Mouse (Mus musculus): ENCODE measurements around the gene Cd4. TPM values are rescaled to one million over a fixed set of nuclear protein-coding genes. Genes with fewer than 3 reads are reported as not detected.
A peak's percentile ranks its signal among the peaks of the same experiment; 100 is the strongest.

The Cd4 gene
- total and polyA plus RNA-seq, 3 experiments, result not detected

GRCm38 (mm10) chr6:124915160-124915941 is 27.3 kb upstream of the Cd4 start:
- no peak for DNase-seq (ENCODE audit: low read depth, low spot score)
- Histone ChIP-seq H3K27me3 (ENCODE audit: control insufficient read depth in 1 of 2, insufficient read depth in 2 of 2, low read length in 2 of 2) (no peaks in the 10 kb centered on the region), H3K9me3 (replicated peaks; ENCODE audit: insufficient read depth, low read length) (no peaks in the 10 kb centered on the region), H3K36me3 (ENCODE audit: control insufficient read depth in 1 of 2, insufficient read depth in 2 of 2, low read length in 2 of 2) (peaks cover 0 to 34% of the 10 kb centered on the region in 2 experiments; a peak in 2 of 4 replicates), H3K27ac (ENCODE audit: control insufficient read depth, low read depth, low read length) (peak overlapping the region; percentile 56; the same call in 1 of the 2 replicates), H3K4me3 (ENCODE audit: control insufficient read depth in 1 of 2, insufficient read depth in 1 of 2, low read depth in 2 of 2, low read length in 2 of 2) (no peak overlapping the region), H3K4me1 (ENCODE audit: control insufficient read depth in 1 of 2, insufficient read depth in 2 of 2, low read length in 2 of 2) (peaks cover 20 to 46% of the 10 kb centered on the region in 2 experiments), H3K79me2 (ENCODE audit: control insufficient read depth, insufficient read depth, low read length, poor library complexity) (peaks cover 6% of the 10 kb centered on the region; the same call in 1 of the 2 replicates), H3K9ac (ENCODE audit: control insufficient read depth, low read depth, low read length, poor library complexity, severe bottlenecking) (no peak overlapping the region)
- TF ChIP-seq POLR2A (IDR thresholded peaks at IDR 0.05; ENCODE audit: control insufficient read depth in 1 of 2, insufficient read depth in 1 of 2, low read depth in 1 of 2, low read length in 2 of 2, poor library complexity in 1 of 2) (no peak), HCFC1 (IDR thresholded peaks at IDR 0.05; ENCODE audit: low read depth, low read length) (no peak), POLR2AphosphoS2 (IDR thresholded peaks at IDR 0.05; ENCODE audit: low read length) (no peak)

- no peak for TF ChIP-seq ZC3H11A (IDR thresholded peaks at IDR 0.05; ENCODE audit: low read depth, low read length)
- TF ChIP-seq TAL1 (IDR thresholded peaks at IDR 0.05; ENCODE audit: low read length), result no peak
- no peak for TF ChIP-seq BHLHE40 (IDR thresholded peaks at IDR 0.05; ENCODE audit: borderline replicate concordance, low read depth, low read length)
- no peak for TF ChIP-seq MYB (IDR thresholded peaks at IDR 0.05; ENCODE audit: low read depth, low read length)
- no peak for TF ChIP-seq UBTF (IDR thresholded peaks at IDR 0.05; ENCODE audit: borderline replicate concordance, insufficient read depth, low read depth, low read length)
- no peak for TF ChIP-seq ZMIZ1 (IDR thresholded peaks at IDR 0.05; ENCODE audit: low read depth, low read length)
- no peak for TF ChIP-seq POLR2AphosphoS5 (IDR thresholded peaks at IDR 0.05; ENCODE audit: borderline replicate concordance, low read depth, low read length)
- TF ChIP-seq ZKSCAN1 (IDR thresholded peaks at IDR 0.05; ENCODE audit: low read depth, low read length), result no peak
- TF ChIP-seq MYC (IDR thresholded peaks at IDR 0.05; ENCODE audit: low read depth, low read length), result no peak
- no peak for TF ChIP-seq POLR2AphosphoS2 (IDR thresholded peaks at IDR 0.05; ENCODE audit: low read length)
- no peak for TF ChIP-seq CHD1 (IDR thresholded peaks at IDR 0.05; ENCODE audit: low read depth, low read length)
- Histone ChIP-seq H3K9me3 (replicated peaks; ENCODE audit: insufficient read depth, low read length) (no peaks in the 10 kb centered on the region), H3K9ac (ENCODE audit: control insufficient read depth, low read depth, low read length, poor library complexity, severe bottlenecking) (no peak overlapping the region), H3K79me2 (ENCODE audit: control insufficient read depth, insufficient read depth, low read length, poor library complexity) (peaks cover 6% of the 10 kb centered on the region; the same call in 1 of the 2 replicates), H3K36me3 (ENCODE audit: control insufficient read depth in 1 of 2, insufficient read depth in 2 of 2, low read length in 2 of 2) (peaks cover 0 to 28% of the 10 kb centered on the region in 2 experiments; a peak in 2 of 4 replicates), H3K27me3 (ENCODE audit: control insufficient read depth in 1 of 2, insufficient read depth in 2 of 2, low read length in 2 of 2) (no peaks in the 10 kb centered on the region), H3K4me1 (ENCODE audit: control insufficient read depth in 1 of 2, insufficient read depth in 2 of 2, low read length in 2 of 2) (peaks cover 20 to 37% of the 10 kb centered on the region in 2 experiments), H3K4me3 (ENCODE audit: control insufficient read depth in 1 of 2, insufficient read depth in 1 of 2, low read depth in 2 of 2, low read length in 2 of 2) (no peak overlapping the region), H3K27ac (ENCODE audit: control insufficient read depth, low read depth, low read length) (no peak overlapping the region)
- no peak for DNase-seq (ENCODE audit: low read depth, low spot score)
Observed at GRCm38 (mm10) chr6:124914511-124914910, 26.5 kb upstream of the Cd4 start.

All from MEL (cell line).